Mouse (Mus musculus): Measurements from ENCODE around the gene Zbed5. TPM values are rescaled to one million over a fixed set of nuclear protein-coding genes. Genes with fewer than 3 reads are reported as not detected.
A peak's percentile ranks its signal among the peaks of the same experiment; 100 is the strongest.

The Zbed5 gene
- polyA plus RNA-seq (2012; rRNA removed): 0.54 and 0.61 TPM in 2 replicates

GRCm38 (mm10) chr5:129895198-129896088, at the start of gene Zbed5:
Zbed5 (plus strand) TSS chr5:129895723.
- WGBS: 2% methylated on average over 44 of the region's 44 CpGs
- TF ChIP-seq POLR2A (IDR thresholded peaks at IDR 0.05; ENCODE audit: low read depth, low read length) (no peak), CTCF (conservative IDR thresholded peaks at IDR 0.05; ENCODE audit: insufficient read depth, insufficient read length, low read depth, low read length) (no peak)
- DNase-seq: peak; percentile 96
- Histone ChIP-seq H3K36me3 (ENCODE audit: control insufficient read depth, insufficient read depth, low read length) (no peaks in the 10 kb centered on the region), H3K27ac (ENCODE audit: insufficient read depth, low read depth, low read length) (no peak within 1 kb of the TSS), H3K27me3 (replicated peaks; ENCODE audit: control insufficient read depth, insufficient read depth, low read length) (no peaks in the 10 kb centered on the region), H3K4me1 (ENCODE audit: control insufficient read depth, insufficient read depth, low read length) (no peaks in the 10 kb centered on the region), H3K4me3 (ENCODE audit: insufficient read depth, low read depth, low read length) (peak within 1 kb of the TSS; percentile 67)

DNA sequence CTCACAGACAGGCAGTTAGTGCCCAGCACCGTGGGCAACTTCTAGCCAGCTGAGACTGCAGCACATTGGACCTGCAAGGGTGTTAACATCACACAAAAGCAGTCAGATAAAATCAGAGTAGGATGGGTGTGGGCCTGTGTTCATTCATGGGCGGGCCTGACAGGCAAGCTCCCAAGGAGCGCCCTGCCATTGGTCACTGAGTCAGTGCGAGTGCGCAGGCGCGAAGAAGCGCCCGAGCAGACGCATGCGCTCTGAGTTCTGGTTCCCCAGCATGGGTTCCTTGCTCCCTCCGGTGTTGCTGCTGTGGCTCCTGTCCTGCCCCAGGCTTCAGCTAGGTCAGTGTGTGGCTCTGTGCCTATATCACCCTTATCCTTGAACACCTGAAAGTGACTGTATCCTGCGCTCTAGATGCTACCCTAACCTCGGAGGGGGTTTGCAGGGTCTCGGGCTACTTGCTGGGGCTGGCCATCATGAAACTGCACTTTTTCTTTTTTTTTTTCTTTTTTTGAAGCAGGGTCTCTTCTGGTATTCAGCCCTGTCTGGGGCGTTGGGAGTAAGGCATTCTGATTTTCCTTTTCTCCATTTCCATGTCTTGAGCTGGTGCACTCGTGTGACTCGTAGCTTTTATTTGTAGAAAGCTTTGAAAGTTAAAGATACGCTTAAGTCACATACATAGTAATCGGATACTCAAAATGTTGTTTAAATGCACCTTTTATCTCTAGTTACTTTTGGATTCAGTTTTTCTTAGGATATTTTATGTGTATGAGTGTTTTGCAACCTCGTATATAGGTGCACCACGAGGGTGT, 48.6 kb upstream of the Zbed5 start, which contains the start of gene Sumf2:
TSS of gene Sumf2 (plus strand) at position 235 of the 806 bp plus-strand sequence.
- Histone ChIP-seq H3K27ac (ENCODE audit: insufficient read depth, low read depth, low read length) (no peak within 1 kb of the TSS), H3K4me3 (ENCODE audit: insufficient read depth, low read depth, low read length) (peak within 1 kb of the TSS; percentile 56), H3K27me3 (replicated peaks; ENCODE audit: control insufficient read depth, insufficient read depth, low read length) (no peaks in the 10 kb centered on the region), H3K36me3 (ENCODE audit: control insufficient read depth, insufficient read depth, low read length) (no peaks in the 10 kb centered on the region; the same call in 1 of the 2 replicates), H3K4me1 (ENCODE audit: control insufficient read depth, insufficient read depth, low read length) (no peaks in the 10 kb centered on the region)
- DNase-seq: peak; percentile 98
- TF ChIP-seq POLR2A (IDR thresholded peaks at IDR 0.05; ENCODE audit: low read depth, low read length) (peak; percentile 77), CTCF (conservative IDR thresholded peaks at IDR 0.05; ENCODE audit: insufficient read depth, insufficient read length, low read depth, low read length) (0 out of 2 replicates have a peak, but pooled peaks have one; percentile 22)
- WGBS: 3% methylated on average over 22 of the region's 22 CpGs

DNA sequence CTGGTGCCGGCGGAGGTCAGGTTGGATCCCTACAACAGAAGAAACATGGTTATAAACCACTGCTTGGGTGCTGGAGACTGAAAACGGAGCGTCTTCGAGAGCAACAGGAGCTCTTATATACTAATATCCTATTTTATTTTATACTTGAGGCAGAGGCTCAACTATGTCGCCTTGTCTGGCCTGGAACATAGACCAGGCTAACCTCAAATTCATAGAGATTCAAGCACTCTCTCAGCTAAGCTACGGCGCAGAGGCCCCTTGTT, 48.0 kb upstream of the Zbed5 start:
- Histone ChIP-seq H3K36me3 (ENCODE audit: control insufficient read depth, insufficient read depth, low read length) (no peaks in the 10 kb centered on the region; the same call in 1 of the 2 replicates), H3K27me3 (replicated peaks; ENCODE audit: control insufficient read depth, insufficient read depth, low read length) (no peaks in the 10 kb centered on the region), H3K4me3 (ENCODE audit: insufficient read depth, low read depth, low read length) (peak overlapping the region; percentile 56; the same call in 1 of the 2 replicates), H3K27ac (ENCODE audit: insufficient read depth, low read depth, low read length) (no peak overlapping the region), H3K4me1 (ENCODE audit: control insufficient read depth, insufficient read depth, low read length) (no peaks in the 10 kb centered on the region)
- 27% methylated on average over 8 of the region's 8 CpGs for WGBS
- TF ChIP-seq POLR2A (IDR thresholded peaks at IDR 0.05; ENCODE audit: low read depth, low read length) (no peak), CTCF (conservative IDR thresholded peaks at IDR 0.05; ENCODE audit: insufficient read depth, insufficient read length, low read depth, low read length) (no peak)
- DNase-seq: peak; percentile 10

DNA sequence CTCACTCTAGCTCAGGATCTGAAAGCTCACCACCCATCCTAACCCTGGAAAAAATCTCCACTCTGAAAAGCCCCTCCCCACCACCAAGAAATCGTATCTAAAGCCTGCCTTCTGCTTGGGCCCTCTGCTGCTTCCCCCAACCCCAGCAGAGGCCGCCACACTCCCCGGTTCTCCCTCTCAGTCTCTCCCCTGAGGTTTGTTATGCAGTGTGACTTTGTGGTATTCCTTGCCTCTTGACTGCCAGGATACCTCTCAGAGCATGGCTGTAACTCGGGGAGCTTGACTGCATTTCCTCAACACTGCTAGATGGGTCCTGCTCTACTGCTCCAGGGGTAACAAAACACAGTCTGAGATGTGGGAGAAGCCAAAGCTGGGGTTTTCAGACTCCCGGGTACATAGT, 40.4 kb upstream of the Zbed5 start:
- H3K36me3 ChIP-seq (ENCODE audit: control insufficient read depth, insufficient read depth, low read length): no peaks in the 10 kb centered on the region
- whole genome bisulfite sequencing: 40% methylated on average over 5 of the region's 5 CpGs
- TF ChIP-seq POLR2A (IDR thresholded peaks at IDR 0.05; ENCODE audit: low read depth, low read length) (no peak), CTCF (conservative IDR thresholded peaks at IDR 0.05; ENCODE audit: insufficient read depth, insufficient read length, low read depth, low read length) (no peak; the same call in 1 of the 2 replicates)

GRCm38 (mm10) chr5:129856414-129856813, 39.1 kb upstream of the Zbed5 start:
- TF ChIP-seq POLR2A (IDR thresholded peaks at IDR 0.05; ENCODE audit: low read depth, low read length) (no peak), CTCF (conservative IDR thresholded peaks at IDR 0.05; ENCODE audit: insufficient read depth, insufficient read length, low read depth, low read length) (no peak)
- 90% methylated on average over 5 of the region's 5 CpGs for WGBS
- no peak for DNase-seq
- no peaks in the 10 kb centered on the region for H3K27me3 ChIP-seq (replicated peaks; ENCODE audit: control insufficient read depth, insufficient read depth, low read length)
- H3K4me3 ChIP-seq (ENCODE audit: insufficient read depth, low read depth, low read length): no peak overlapping the region
- H3K27ac ChIP-seq (ENCODE audit: insufficient read depth, low read depth, low read length): no peak overlapping the region
- no peaks in the 10 kb centered on the region for H3K4me1 ChIP-seq (ENCODE audit: control insufficient read depth, insufficient read depth, low read length)
- no peaks in the 10 kb centered on the region for H3K36me3 ChIP-seq (ENCODE audit: control insufficient read depth, insufficient read depth, low read length)

More for the DNA sequence above, 40.4 kb upstream of the Zbed5 start:
- Histone ChIP-seq H3K4me1 (ENCODE audit: control insufficient read depth, insufficient read depth, low read length) (no peaks in the 10 kb centered on the region), H3K27me3 (replicated peaks; ENCODE audit: control insufficient read depth, insufficient read depth, low read length) (no peaks in the 10 kb centered on the region), H3K27ac (ENCODE audit: insufficient read depth, low read depth, low read length) (no peak overlapping the region; the same call in 1 of the 2 replicates), H3K4me3 (ENCODE audit: insufficient read depth, low read depth, low read length) (no peak overlapping the region)
- DNase-seq: peak; percentile 13

- no peak overlapping the region for H3K27ac ChIP-seq (ENCODE audit: insufficient read depth, low read depth, low read length)
- TF ChIP-seq CTCF (conservative IDR thresholded peaks at IDR 0.05; ENCODE audit: insufficient read depth, insufficient read length, low read depth, low read length) (no peak), POLR2A (IDR thresholded peaks at IDR 0.05; ENCODE audit: low read depth, low read length) (no peak)
- 96% methylated on average over 6 of the region's 6 CpGs for WGBS
- H3K4me3 ChIP-seq (ENCODE audit: insufficient read depth, low read depth, low read length): no peak overlapping the region
- no peaks in the 10 kb centered on the region for H3K4me1 ChIP-seq (ENCODE audit: control insufficient read depth, insufficient read depth, low read length)
- no peaks in the 10 kb centered on the region for H3K36me3 ChIP-seq (ENCODE audit: control insufficient read depth, insufficient read depth, low read length)
- H3K27me3 ChIP-seq (replicated peaks; ENCODE audit: control insufficient read depth, insufficient read depth, low read length): no peaks in the 10 kb centered on the region
- DNase-seq: no peak
Observed at GRCm38 (mm10) chr5:129862325-129862724, 33.2 kb upstream of the Zbed5 start.

- 10% methylated on average over 18 of the region's 18 CpGs for WGBS
- Histone ChIP-seq H3K4me1 (ENCODE audit: control insufficient read depth, insufficient read depth, low read length) (no peaks in the 10 kb centered on the region), H3K4me3 (ENCODE audit: insufficient read depth, low read depth, low read length) (no peak overlapping the region), H3K27me3 (replicated peaks; ENCODE audit: control insufficient read depth, insufficient read depth, low read length) (no peaks in the 10 kb centered on the region), H3K27ac (ENCODE audit: insufficient read depth, low read depth, low read length) (no peak overlapping the region), H3K36me3 (ENCODE audit: control insufficient read depth, insufficient read depth, low read length) (no peaks in the 10 kb centered on the region)
- TF ChIP-seq CTCF (conservative IDR thresholded peaks at IDR 0.05; ENCODE audit: insufficient read depth, insufficient read length, low read depth, low read length) (peak; percentile 54; the same call in 1 of the 2 replicates), POLR2A (IDR thresholded peaks at IDR 0.05; ENCODE audit: low read depth, low read length) (no peak)
- peak; percentile 40 for DNase-seq
Observed at GRCm38 (mm10) chr5:129864467-129864866, 31.1 kb upstream of the Zbed5 start.

Data from kidney, adult 2 months (tissue).